Mouse (Mus musculus) MEL (cell line): Measurements from ENCODE around the gene Gm11569. TPM values are rescaled to one million over a fixed set of nuclear protein-coding genes. Genes with fewer than 3 reads are reported as not detected.
"Not testable (repeated sequence)": the region's sequence is repeated elsewhere in the genome, so short reads cannot be mapped to it uniquely, and the experiment has no call there.

Source experiments
- DNase-seq: peaks from one replicate; pipeline ENCODE4 v3.0.0; 2011; ENCODE audit warnings: low read depth, low spot score
- H3K27ac ChIP-seq: 2 replicates; pipeline ENCODE4 v1.5.1; 2012; ENCODE audit warnings: low read depth, mild to moderate bottlenecking, control low read depth, low read length, moderate library complexity; ENCODE audit not compliant: control insufficient read depth
- H3K27me3 ChIP-seq, 2 experiments: fragments of 150-350 bp in 1 of 2; sonication (generic) in 1 of 2; 2 replicates each; pipeline ENCODE4 v1.6.1; 2012; ENCODE audit warnings: low read length in 2 of 2, mild to moderate bottlenecking in 2 of 2, improper control_type of control experiment in 1 of 2, moderate library complexity in 1 of 2; ENCODE audit not compliant: insufficient read depth in 2 of 2, control insufficient read depth in 1 of 2
- H3K36me3 ChIP-seq, 2 experiments: 2 replicates each; pipeline ENCODE4 v1.6.1; 2012 to 2014; ENCODE audit warnings: low read length in 2 of 2, improper control_type of control experiment in 1 of 2, inconsistent platforms in 1 of 2, mild to moderate bottlenecking in 1 of 2; ENCODE audit not compliant: insufficient read depth in 2 of 2, control insufficient read depth in 1 of 2
- H3K4me1 ChIP-seq, 2 experiments: fragments of 150-350 bp in 1 of 2; sonication (generic) in 1 of 2; 2 replicates each; pipeline ENCODE4 v1.6.1; 2012; ENCODE audit warnings: low read length in 2 of 2, improper control_type of control experiment in 1 of 2, mild to moderate bottlenecking in 1 of 2; ENCODE audit not compliant: insufficient read depth in 2 of 2, control insufficient read depth in 1 of 2
- H3K4me3 ChIP-seq, 2 experiments: fragments of 150-350 bp in 1 of 2; sonication (generic) in 1 of 2; 2 replicates each; pipeline ENCODE4 v1.5.1; 2012; ENCODE audit warnings: low read depth in 2 of 2, low read length in 2 of 2, mild to moderate bottlenecking in 2 of 2, moderate library complexity in 2 of 2, control low read depth in 1 of 2, improper control_type of control experiment in 1 of 2; ENCODE audit not compliant: control insufficient read depth in 1 of 2, insufficient read depth in 1 of 2
- H3K79me2 ChIP-seq: 2 replicates; pipeline ENCODE4 v1.6.1; 2012; ENCODE audit warnings: mild to moderate bottlenecking, low read length, moderate library complexity; ENCODE audit not compliant: control insufficient read depth, poor library complexity, insufficient read depth
- H3K9ac ChIP-seq: 2 replicates; pipeline ENCODE4 v1.6.1; 2012; ENCODE audit warnings: low read depth, mild to moderate bottlenecking, control low read depth, low read length, moderate library complexity; ENCODE audit not compliant: control insufficient read depth, poor library complexity, severe bottlenecking
- H3K9me3 ChIP-seq: fragments of 150-350 bp; sonication (generic); replicated peaks from 2 replicates; pipeline ENCODE4 v1.6.1; 2012; ENCODE audit warnings: mild to moderate bottlenecking, low read length, improper control_type of control experiment, moderate library complexity; ENCODE audit not compliant: insufficient read depth
- BHLHE40 ChIP-seq: IDR thresholded peaks from 2 replicates; pipeline ENCODE4 v1.6.1; 2012; ENCODE audit warnings: low read depth, mild to moderate bottlenecking, inconsistent platforms, low read length, improper control_type of control experiment, borderline replicate concordance
- CHD2 ChIP-seq: IDR thresholded peaks from 2 replicates; pipeline ENCODE4 v1.6.1; 2011; ENCODE audit warnings: low read length, improper control_type of control experiment
- CTCF ChIP-seq, 3 experiments: IDR thresholded peaks in 2 of 3; conservative IDR thresholded peaks in 1 of 3; 2 replicates each; pipeline ENCODE4 v1.5.1; 2011 to 2012; ENCODE audit warnings: low read length in 3 of 3, low read depth in 2 of 3, mild to moderate bottlenecking in 2 of 3, improper control_type of control experiment in 1 of 3, inconsistent platforms in 1 of 3, mixed read lengths in 1 of 3, moderate library complexity in 1 of 3; ENCODE audit not compliant: control insufficient read depth in 1 of 3, insufficient read depth in 1 of 3, poor library complexity in 1 of 3, severe bottlenecking in 1 of 3
- EP300 ChIP-seq, 2 experiments: IDR thresholded peaks; 2 replicates each; pipeline ENCODE4 v1.6.1; 2011; ENCODE audit warnings: improper control_type of control experiment in 2 of 2, low read length in 2 of 2, low read depth in 1 of 2, mild to moderate bottlenecking in 1 of 2
- GABPA ChIP-seq: IDR thresholded peaks from 2 replicates; pipeline ENCODE4 v1.6.1; 2012; ENCODE audit warnings: low read depth, mild to moderate bottlenecking, inconsistent platforms, low read length, improper control_type of control experiment, moderate library complexity
- MAX ChIP-seq: IDR thresholded peaks from 2 replicates; pipeline ENCODE4 v1.6.1; 2011; ENCODE audit warnings: low read length, improper control_type of control experiment
- MAZ ChIP-seq: IDR thresholded peaks from 2 replicates; pipeline ENCODE4 v1.6.1; 2012; ENCODE audit warnings: low read depth, mild to moderate bottlenecking, inconsistent platforms, low read length, improper control_type of control experiment
- NELFE ChIP-seq: IDR thresholded peaks from 2 replicates; pipeline ENCODE4 v1.6.1; 2011; ENCODE audit warnings: low read depth, low read length, improper control_type of control experiment
- NRF1 ChIP-seq: IDR thresholded peaks from 2 replicates; pipeline ENCODE4 v1.6.1; 2014; ENCODE audit warnings: low read depth, mild to moderate bottlenecking, inconsistent platforms, low read length, improper control_type of control experiment, moderate library complexity; ENCODE audit not compliant: poor library complexity, insufficient read depth, severe bottlenecking
- POLR2AphosphoS2 ChIP-seq: IDR thresholded peaks from 2 replicates; pipeline ENCODE4 v1.6.1; 2011; ENCODE audit warnings: low read length, improper control_type of control experiment
- RAD21 ChIP-seq: IDR thresholded peaks from 2 replicates; pipeline ENCODE4 v1.6.1; 2011; ENCODE audit warnings: mild to moderate bottlenecking, low read depth, low read length, improper control_type of control experiment
- SMC3 ChIP-seq: IDR thresholded peaks from 2 replicates; pipeline ENCODE4 v1.6.1; 2011; ENCODE audit warnings: low read depth, low read length, improper control_type of control experiment
- TBP ChIP-seq: IDR thresholded peaks from 2 replicates; pipeline ENCODE4 v1.8.0; 2011; ENCODE audit warnings: low read depth, low read length, improper control_type of control experiment
- ZC3H11A ChIP-seq: IDR thresholded peaks from 2 replicates; pipeline ENCODE4 v1.6.1; 2012; ENCODE audit warnings: low read depth, mild to moderate bottlenecking, inconsistent platforms, low read length, improper control_type of control experiment
- ZNF384 ChIP-seq: IDR thresholded peaks from 2 replicates; pipeline ENCODE4 v1.6.1; 2012; ENCODE audit warnings: low read depth, mild to moderate bottlenecking, inconsistent platforms, low read length, improper control_type of control experiment
- polyA plus RNA-seq, 2 experiments: library from polyadenylated mRNA; stranded (reverse) in 1 of 2; unstranded in 1 of 2; fragments of >175 nt in 1 of 2; fragments of >200 nt in 1 of 2; gene quantifications; 2 replicates each; pipeline versions ENCODE4 v1.2.1 to v1.2.4; 2012; ENCODE audit warnings: low replicate concordance in 2 of 2, low read depth in 1 of 2; ENCODE audit not compliant: insufficient read length in 2 of 2, insufficient read depth in 1 of 2, missing spikeins in 1 of 2
- total RNA-seq: library from RNA; depleted of rRNA; stranded (reverse); fragments of 300-350 nt; gene quantifications from 2 replicates; pipeline ENCODE4 v1.2.3, GENCODE M21; 2012

Gm11569 gene
- total and polyA plus RNA-seq, 3 experiments = not detected

DNA sequence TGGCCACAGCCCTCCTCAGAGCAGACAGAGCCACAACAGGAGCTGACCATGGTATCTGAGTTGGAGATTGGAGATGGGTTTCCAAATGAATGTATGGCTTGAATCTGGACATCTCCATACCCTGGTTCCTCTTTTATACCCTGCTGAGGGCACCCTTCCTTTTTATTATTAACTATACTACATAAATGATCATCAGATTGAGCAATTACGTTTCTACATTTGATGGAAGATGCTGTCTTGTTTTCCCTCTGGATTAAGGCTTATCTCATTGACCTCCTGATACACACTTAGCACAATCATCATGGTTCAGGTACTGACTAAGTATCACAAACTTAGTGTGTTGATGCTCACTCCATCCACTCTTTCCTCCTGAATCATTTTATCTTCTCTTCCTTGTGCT lies 39.2 kb upstream of the Gm11569 start, which contains the start of gene 2300003K06Rik:
Gene 2300003K06Rik, minus strand, starts transcription at position 101 of the 400 bp plus-strand sequence.
- no peaks in the 10 kb centered on the region for H3K9me3 ChIP-seq
- no peak within 1 kb of the TSS for H3K4me3 ChIP-seq
- no peaks in the 10 kb centered on the region for H3K36me3 ChIP-seq

DNA sequence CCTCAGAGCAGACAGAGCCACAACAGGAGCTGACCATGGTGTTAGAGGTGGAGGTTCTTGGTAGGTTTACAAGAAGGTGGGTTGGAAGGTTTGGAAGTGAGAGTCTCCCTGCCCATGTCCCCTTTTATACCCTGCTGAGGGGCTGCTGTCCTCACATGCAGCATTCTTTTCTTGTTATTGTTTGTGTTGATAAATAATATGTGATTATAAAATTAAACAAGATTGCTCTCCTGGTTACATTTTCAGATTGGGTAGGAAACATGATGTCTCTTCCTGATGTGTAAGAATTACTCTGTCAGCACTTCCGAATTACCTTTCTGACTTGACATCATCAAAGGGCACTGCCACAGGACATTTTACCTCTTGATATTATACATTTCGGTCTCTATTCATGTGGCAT lies 16.8 kb upstream of the Gm11569 start, which contains the start of gene Gm11564:
Gene Gm11564, minus strand, starts transcription at position 101 of the 400 bp plus-strand sequence.
- not testable (repeated sequence) for H3K79me2 ChIP-seq, H3K27me3 ChIP-seq

More for the DNA sequence above, 39.2 kb upstream of the Gm11569 start, which contains the start of gene 2300003K06Rik:
- no peaks in the 10 kb centered on the region for H3K4me1 ChIP-seq
- TF ChIP-seq POLR2AphosphoS2 = no peak
- TF ChIP-seq, all 39 proteins: peak for 0
- Histone ChIP-seq H3K79me2 (no peaks in the 10 kb centered on the region), H3K9ac (no peak within 1 kb of the TSS), H3K27ac (no peak within 1 kb of the TSS), H3K27me3 (no peaks in the 10 kb centered on the region)
- DNase-seq = no peak

DNA sequence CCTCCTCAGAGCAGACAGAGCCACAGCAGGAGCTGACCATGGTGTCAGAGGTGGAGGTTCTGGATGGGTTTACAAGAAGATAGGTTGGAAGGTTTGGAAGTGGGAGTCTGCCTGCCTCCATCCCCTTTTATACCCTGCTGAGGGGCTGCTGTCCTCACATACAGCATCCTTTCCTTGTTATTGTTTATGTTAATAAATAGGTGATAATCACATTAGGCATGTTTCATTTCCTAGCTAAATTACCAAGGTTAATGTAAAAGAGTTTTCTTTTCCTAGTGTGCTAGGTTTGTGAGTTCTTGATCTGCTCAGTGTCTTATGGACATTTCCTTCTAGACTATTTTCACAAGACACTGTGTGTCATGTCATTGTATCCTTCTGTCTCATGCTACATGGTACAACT lies 11.1 kb upstream of the Gm11569 start, which contains the start of gene Krtap4-13:
Gene Krtap4-13, minus strand, starts transcription at position 101 of the 400 bp plus-strand sequence.
- H3K4me3 ChIP-seq, H3K27ac ChIP-seq, H3K9me3 ChIP-seq, H3K36me3 ChIP-seq, H3K79me2 ChIP-seq, DNase-seq, H3K4me1 ChIP-seq, H3K9ac ChIP-seq, H3K27me3 ChIP-seq: not testable (repeated sequence)

More for the DNA sequence above, 16.8 kb upstream of the Gm11569 start, which contains the start of gene Gm11564:
- H3K9me3 ChIP-seq, H3K27ac ChIP-seq, H3K36me3 ChIP-seq, H3K4me1 ChIP-seq, H3K9ac ChIP-seq, DNase-seq, H3K4me3 ChIP-seq: not testable (repeated sequence)

DNA sequence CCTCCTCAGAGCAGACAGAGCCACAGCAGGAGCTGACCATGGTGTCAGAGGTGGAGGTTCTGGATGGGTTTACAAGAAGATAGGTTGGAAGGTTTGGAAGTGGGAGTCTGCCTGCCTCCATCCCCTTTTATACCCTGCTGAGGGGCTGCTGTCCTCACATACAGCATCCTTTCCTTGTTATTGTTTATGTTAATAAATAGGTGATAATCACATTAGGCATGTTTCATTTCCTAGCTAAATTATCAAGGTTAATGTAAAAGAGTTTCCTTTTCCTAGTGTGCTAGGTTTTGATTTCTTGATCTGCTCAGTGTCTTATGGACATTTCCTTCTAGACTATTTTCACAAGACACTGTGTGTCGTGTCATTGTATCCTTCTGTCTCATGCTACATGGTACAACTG lies 5.6 kb upstream of the Gm11569 start, which contains the start of gene Gm11554:
Gene Gm11554, minus strand, starts transcription at position 101 of the 400 bp plus-strand sequence.
- not testable (repeated sequence) for H3K4me1 ChIP-seq, H3K36me3 ChIP-seq, H3K4me3 ChIP-seq, H3K27me3 ChIP-seq, H3K9me3 ChIP-seq, H3K27ac ChIP-seq, H3K79me2 ChIP-seq, DNase-seq, H3K9ac ChIP-seq

DNA sequence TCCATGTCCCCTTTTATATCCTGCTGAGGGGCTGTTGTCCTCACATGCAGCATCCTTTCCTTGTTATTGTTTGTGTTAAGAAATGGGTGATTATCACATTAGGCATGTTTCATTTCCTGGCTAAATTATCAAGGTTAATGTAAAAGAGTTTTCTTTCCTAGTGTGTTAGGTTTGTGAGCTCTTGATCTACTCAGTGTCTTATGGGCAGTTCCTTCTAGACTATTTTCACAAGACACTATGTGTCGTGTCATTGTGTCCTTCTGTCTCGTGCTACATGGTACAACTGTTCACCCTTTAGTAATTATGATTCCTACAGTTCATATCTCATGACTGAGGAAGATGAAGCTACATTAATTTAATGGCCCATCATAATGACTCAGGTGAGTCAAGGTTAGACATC lies 5.4 kb downstream of the Gm11569 start, which contains the start of gene Gm11596:
Gene Gm11596, minus strand, starts transcription at position 101 of the 400 bp plus-strand sequence.
- Histone ChIP-seq H3K27me3 (no peaks in the 10 kb centered on the region), H3K27ac (no peak within 1 kb of the TSS), H3K9ac (no peak within 1 kb of the TSS), H3K4me3 (no peak within 1 kb of the TSS), H3K4me1 (no peaks in the 10 kb centered on the region), H3K79me2 (no peaks in the 10 kb centered on the region), H3K9me3 (no peaks in the 10 kb centered on the region; the same call in 1 of the 2 replicates), H3K36me3 (no peaks in the 10 kb centered on the region)
- no peak for DNase-seq
- no peak for TF ChIP-seq NRF1
- no peak for TF ChIP-seq MAX
- no peak for TF ChIP-seq NELFE
- no peak for TF ChIP-seq ZNF384
- no peak for TF ChIP-seq SMC3
- no peak for TF ChIP-seq CHD2
- TF ChIP-seq BHLHE40 = no peak
- TF ChIP-seq ZC3H11A = no peak
- no peak for TF ChIP-seq GABPA
- no peak for TF ChIP-seq TBP
- TF ChIP-seq RAD21 = no peak
- TF ChIP-seq EP300 (IDR thresholded peaks at IDR 0.05; ENCODE audit: low read depth in 1 of 2, low read length in 2 of 2) = no peak
- no peak for TF ChIP-seq CTCF (IDR thresholded peaks at IDR 0.05 in 2 of 3, conservative IDR thresholded peaks at IDR 0.05 in 1 of 3; ENCODE audit: control insufficient read depth in 1 of 3, insufficient read depth in 1 of 3, low read depth in 2 of 3, low read length in 3 of 3, poor library complexity in 1 of 3, severe bottlenecking in 1 of 3)
- TF ChIP-seq MAZ = no peak
